10 mouse cellular contexts compared by ENCODE assay signal in genomic region chr1:151483568-151483967, GRCm38 (mm10). TPM values are rescaled to one million over a fixed set of nuclear protein-coding genes. Genes with fewer than 3 reads are reported as not detected.
DNase-seq lines count a peak whose midpoint lies in the region; ATAC-seq and TF ChIP-seq lines count a peak whose summit lies in the region.
"Had no signal": no experiment of that assay in that cellular context is flagged by ENCODE, and none has a peak within 500 bp of the region (broad histone marks: within the 10 kb centered on the region; RNA-seq: fewer than 3 reads in every experiment).

No protein-coding gene starts in this region.

- H3K79me2 ChIP-seq in heart, adult 2 months (replicated peaks; ENCODE audit: control insufficient read depth, insufficient read depth, low read length), result peaks cover 5% of the 10 kb centered on the region

- ATAC-seq in forebrain, embryonic 15.5 days (replicated peaks), result no peak

- H3K9me3 ChIP-seq in forebrain, embryonic 15.5 days, result no peaks in the 10 kb centered on the region
- no peaks in the 10 kb centered on the region for H3K9me3 ChIP-seq in heart, embryonic 10.5 days
- H3K9me3 ChIP-seq: heart, embryonic 15.5 days; megakaryocyte, embryonic 14.5 days had no signal

- no peak overlapping the region for H3K4me2 ChIP-seq in forebrain, embryonic 15.5 days (replicated peaks)
- H3K4me2 ChIP-seq: heart, embryonic 15.5 days had no signal

- no peaks in the 10 kb centered on the region; the same call in 1 of the 2 replicates for H3K4me1 ChIP-seq in heart, adult 2 months (ENCODE audit: control insufficient read depth, insufficient read depth, low read length)
- H3K4me1 ChIP-seq in bone marrow, adult 2 months (ENCODE audit: control insufficient read depth, insufficient read depth, low read length), result no peaks in the 10 kb centered on the region
- no peaks in the 10 kb centered on the region for H3K4me1 ChIP-seq in forebrain, embryonic 15.5 days
- H3K4me1 ChIP-seq in heart, embryonic 10.5 days, result peaks cover 4% of the 10 kb centered on the region; the same call in 1 of the 2 replicates

- H3K9ac ChIP-seq in heart, adult 2 months (ENCODE audit: low read depth, low read length), result no peak overlapping the region
- H3K9ac ChIP-seq in forebrain, embryonic 15.5 days (replicated peaks), result no peak overlapping the region
- H3K9ac ChIP-seq: heart, embryonic 15.5 days had no signal

- no peak for TF ChIP-seq EP300 in heart, adult 2 months (IDR thresholded peaks at IDR 0.05; ENCODE audit: insufficient read depth, low read depth, low read length)

- no peak overlapping the region for H3K27ac ChIP-seq in heart, adult 2 months
- no peak overlapping the region for H3K27ac ChIP-seq in bone marrow, adult 2 months (ENCODE audit: control insufficient read depth, insufficient read depth, low read depth, low read length, poor library complexity)
- H3K27ac ChIP-seq in forebrain, embryonic 15.5 days (replicated peaks), result no peak overlapping the region
- H3K27ac ChIP-seq in heart, embryonic 10.5 days, result no peak overlapping the region
- H3K27ac ChIP-seq: heart, embryonic 15.5 days had no signal

- peak; percentile 60 for TF ChIP-seq CTCF in heart, adult 2 months (IDR thresholded peaks at IDR 0.05)
- TF ChIP-seq CTCF in bone marrow, adult 2 months (IDR thresholded peaks at IDR 0.05; ENCODE audit: control insufficient read depth, insufficient read depth, low read length), result peak; percentile 50

- H3K36me3 ChIP-seq in heart, adult 2 months (ENCODE audit: control insufficient read depth, insufficient read depth, low read length), result no peaks in the 10 kb centered on the region; the same call in 1 of the 2 replicates
- H3K36me3 ChIP-seq in forebrain, embryonic 15.5 days, result no peaks in the 10 kb centered on the region
- H3K36me3 ChIP-seq in heart, embryonic 10.5 days, result peaks cover 17% of the 10 kb centered on the region; the same call in 1 of the 2 replicates

- H3K4me3 ChIP-seq in heart, adult 2 months, result no peak overlapping the region
- H3K4me3 ChIP-seq in bone marrow, adult 2 months (replicated peaks; ENCODE audit: control insufficient read depth, low read depth, low read length), result no peak overlapping the region
- H3K4me3 ChIP-seq in forebrain, embryonic 15.5 days, result no peak overlapping the region
- H3K4me3 ChIP-seq in heart, embryonic 10.5 days, result no peak overlapping the region
- H3K4me3 ChIP-seq: heart, embryonic 15.5 days; megakaryocyte, embryonic 14.5 days had no signal

- no peaks in the 10 kb centered on the region for H3K27me3 ChIP-seq in heart, adult 2 months (ENCODE audit: control insufficient read depth, insufficient read depth, low read length)
- no peaks in the 10 kb centered on the region for H3K27me3 ChIP-seq in forebrain, embryonic 15.5 days
- no peaks in the 10 kb centered on the region for H3K27me3 ChIP-seq in heart, embryonic 10.5 days (ENCODE audit: insufficient read depth, poor library complexity, severe bottlenecking)
- H3K27me3 ChIP-seq: heart, embryonic 15.5 days; megakaryocyte, embryonic 14.5 days had no signal

- intact Hi-C loops in heart, adult 2 months (cut with DNase I), result no loop called here

- TF ChIP-seq POLR2A in heart, adult 2 months (IDR thresholded peaks at IDR 0.05; ENCODE audit: insufficient read depth, low read depth, low read length), result no peak
- no peak for TF ChIP-seq POLR2A in bone marrow, adult 2 months (IDR thresholded peaks at IDR 0.05; ENCODE audit: borderline replicate concordance, control insufficient read depth, low read depth, low read length)

- WGBS in heart, adult 2 months, result 39% methylated on average over 1 of the region's 1 CpGs
- 43% methylated on average over 1 of the region's 1 CpGs for WGBS in bone marrow, adult 2 months
- 69% methylated on average over 1 of the region's 1 CpGs for WGBS in forebrain, embryonic 15.5 days
- 55% methylated on average over 1 of the region's 1 CpGs for WGBS in heart, embryonic 10.5 days

- DNase-seq in heart, adult 2 months, result peak in 1 of 2 experiments; percentile 16
- DNase-seq in heart, adult 8-10 months (ENCODE audit: low spot score), result no peak
- peak; percentile 34 for DNase-seq in CD4-positive helper T cell, adult 2 months (ENCODE audit: low read depth, low spot score)
- DNase-seq in lung, postnatal 14 days, result peak; percentile 26
- no peak for DNase-seq in ovary, postnatal 14 days (ENCODE audit: low spot score)
- DNase-seq in heart, embryonic 10.5 days (ENCODE audit: low spot score), result no peak

RNA-seq across cellular contexts. Expression of gene Rnf2, which starts 17.2 kb away (rescaled TPM):
- 10 to 100 TPM; 16.5 to 18.3 TPM for total RNA-seq in heart, adult 2 months (2021)
- 7.4 and 18.3 TPM in 2 replicates for polyA plus RNA-seq in heart, adult 2 months (2012; rRNA removed)
- 10 to 100 TPM; 13.0 to 17.6 (median 14.7) TPM for total RNA-seq in heart, adult 8-10 months (2022)
- polyA plus RNA-seq in bone marrow, adult 2 months (2011; ENCODE audit: insufficient read depth, insufficient read length, low replicate concordance, missing spikeins), result 11.6 and 25.8 TPM in 2 replicates
- polyA plus RNA-seq in forebrain, embryonic 15.5 days (2015; fragmentation: Nextera tagmentation; extraction: Ambion mirVana), result 104 and 111 TPM in 2 replicates
- polyA plus RNA-seq in heart, embryonic 10.5 days (2016; fragmentation: Nextera tagmentation; extraction: Ambion mirVana), result 81.3 and 84.0 TPM in 2 replicates

RNA-seq across cellular contexts. Expression of gene Trmt1l, which starts 55.2 kb away (rescaled TPM):
- total RNA-seq in heart, adult 2 months (2021), result 10 to 100 TPM; 20.9 to 22.3 TPM
- polyA plus RNA-seq in heart, adult 2 months (2012; rRNA removed), result 12.5 and 17.6 TPM in 2 replicates
- 10 to 100 TPM; 18.7 to 26.2 (median 22.6) TPM for total RNA-seq in heart, adult 8-10 months (2022)
- 12.9 and 25.7 TPM in 2 replicates for polyA plus RNA-seq in bone marrow, adult 2 months (2011; ENCODE audit: insufficient read depth, insufficient read length, low replicate concordance, missing spikeins)
- 52.8 and 55.0 TPM in 2 replicates for polyA plus RNA-seq in forebrain, embryonic 15.5 days (2015; fragmentation: Nextera tagmentation; extraction: Ambion mirVana)
- 41.9 and 50.3 TPM in 2 replicates for polyA plus RNA-seq in heart, embryonic 10.5 days (2016; fragmentation: Nextera tagmentation; extraction: Ambion mirVana)

RNA-seq across cellular contexts. Expression of gene Swt1, which starts 55.3 kb away (rescaled TPM):
- 10 to 100 TPM in 1 of 2 experiments, 1 to 10 TPM in 1; 9.0 to 10.5 TPM for total RNA-seq in heart, adult 2 months (2021)
- 4.5 and 7.3 TPM in 2 replicates for polyA plus RNA-seq in heart, adult 2 months (2012; rRNA removed)
- total RNA-seq in heart, adult 8-10 months (2022), result 10 to 100 TPM in 3 of 4 experiments, 1 to 10 TPM in 1; 9.8 to 12.1 (median 10.7) TPM
- polyA plus RNA-seq in bone marrow, adult 2 months (2011; ENCODE audit: insufficient read depth, insufficient read length, low replicate concordance, missing spikeins), result 9.1 and 11.1 TPM in 2 replicates
- polyA plus RNA-seq in forebrain, embryonic 15.5 days (2015; fragmentation: Nextera tagmentation; extraction: Ambion mirVana), result 20.1 and 24.2 TPM in 2 replicates
- polyA plus RNA-seq in heart, embryonic 10.5 days (2016; fragmentation: Nextera tagmentation; extraction: Ambion mirVana), result 17.0 and 18.3 TPM in 2 replicates

Comparison
In these comparisons a context has a peak if more than half of its experiments do, and no peak if none do; other contexts are left out.
1. DNase-seq: peak in CD4-positive helper T cell, adult 2 months (single experiment) and lung, postnatal 14 days (single experiment); none in heart, adult 8-10 months (single experiment), ovary, postnatal 14 days (single experiment) and heart, embryonic 10.5 days (single experiment).